Mouse (Mus musculus): ENCODE results near the gene Lrmda.

Gene Lrmda

GRCm38 (mm10) chr14:22323530-22324292, 304.2 kb downstream of the Lrmda start:
- ATAC-seq (ENCODE audit: low TSS enrichment), result 0 out of 2 replicates have a peak, but pooled peaks have one; percentile 47

GRCm38 (mm10) chr14:22326218-22326964, 306.9 kb downstream of the Lrmda start:
- ATAC-seq (ENCODE audit: low TSS enrichment), result no peak

- no peak for ATAC-seq (ENCODE audit: low TSS enrichment)
Measured at GRCm38 (mm10) chr14:22329191-22329590, 309.7 kb downstream of the Lrmda start.

GRCm38 (mm10) chr14:22335101-22335820, 315.7 kb downstream of the Lrmda start:
- ATAC-seq (ENCODE audit: low TSS enrichment), result no peak

- peak; percentile 99 for ATAC-seq (ENCODE audit: low TSS enrichment)
Measured at GRCm38 (mm10) chr14:22339176-22339575, 319.7 kb downstream of the Lrmda start.

GRCm38 (mm10) chr14:22343357-22343756, 323.8 kb downstream of the Lrmda start:
- ATAC-seq (ENCODE audit: low TSS enrichment), result no peak

- ATAC-seq (ENCODE audit: low TSS enrichment), result no peak
Measured at GRCm38 (mm10) chr14:22345248-22345647, 325.7 kb downstream of the Lrmda start.

- no peak for ATAC-seq (ENCODE audit: low TSS enrichment)
Measured at GRCm38 (mm10) chr14:22353626-22354025, 334.1 kb downstream of the Lrmda start.

GRCm38 (mm10) chr14:22354769-22355574, 335.5 kb downstream of the Lrmda start:
- no peak for ATAC-seq (ENCODE audit: low TSS enrichment)

GRCm38 (mm10) chr14:22357991-22358503, 338.5 kb downstream of the Lrmda start:
- no peak for ATAC-seq (ENCODE audit: low TSS enrichment)

GRCm38 (mm10) chr14:22364010-22364748, 344.7 kb downstream of the Lrmda start:
- peak; percentile 98 for ATAC-seq (ENCODE audit: low TSS enrichment)

- peak; percentile 64 for ATAC-seq (ENCODE audit: low TSS enrichment)
Measured at GRCm38 (mm10) chr14:22364771-22365355, 345.4 kb downstream of the Lrmda start.

GRCm38 (mm10) chr14:22367615-22368014, 348.1 kb downstream of the Lrmda start:
- no peak for ATAC-seq (ENCODE audit: low TSS enrichment)

GRCm38 (mm10) chr14:22371136-22371535, 351.6 kb downstream of the Lrmda start:
- ATAC-seq (ENCODE audit: low TSS enrichment), result no peak

- peak; percentile 50 for ATAC-seq (ENCODE audit: low TSS enrichment)
Measured at GRCm38 (mm10) chr14:22372666-22373360, 353.3 kb downstream of the Lrmda start.

- no peak for ATAC-seq (ENCODE audit: low TSS enrichment)
Measured at GRCm38 (mm10) chr14:22373361-22373745, 353.8 kb downstream of the Lrmda start.

GRCm38 (mm10) chr14:22377148-22377547, 357.6 kb downstream of the Lrmda start:
- no peak for ATAC-seq (ENCODE audit: low TSS enrichment)

GRCm38 (mm10) chr14:22382101-22382500, 362.6 kb downstream of the Lrmda start:
- ATAC-seq (ENCODE audit: low TSS enrichment), result 0 out of 2 replicates have a peak, but pooled peaks have one; percentile 52

- ATAC-seq (ENCODE audit: low TSS enrichment), result no peak
Measured at GRCm38 (mm10) chr14:22393616-22394015, 374.1 kb downstream of the Lrmda start.

GRCm38 (mm10) chr14:22402411-22402810, 382.9 kb downstream of the Lrmda start:
- ATAC-seq (ENCODE audit: low TSS enrichment), result no peak

All from frontal cortex, adult (tissue).